Mouse (Mus musculus): Measurements from ENCODE around the gene Mkln1.

The Mkln1 gene

GRCm38 (mm10) chr6:31513726-31514125, 115.2 kb downstream of the Mkln1 start:
- DNase-seq (ENCODE audit: low read depth, low spot score) = peak; percentile 59

GRCm38 (mm10) chr6:31517681-31518337, 119.3 kb downstream of the Mkln1 start:
- no peak for DNase-seq (ENCODE audit: low read depth, low spot score)

GRCm38 (mm10) chr6:31518338-31518698, 119.8 kb downstream of the Mkln1 start:
- no peak for DNase-seq (ENCODE audit: low read depth, low spot score)

DNA sequence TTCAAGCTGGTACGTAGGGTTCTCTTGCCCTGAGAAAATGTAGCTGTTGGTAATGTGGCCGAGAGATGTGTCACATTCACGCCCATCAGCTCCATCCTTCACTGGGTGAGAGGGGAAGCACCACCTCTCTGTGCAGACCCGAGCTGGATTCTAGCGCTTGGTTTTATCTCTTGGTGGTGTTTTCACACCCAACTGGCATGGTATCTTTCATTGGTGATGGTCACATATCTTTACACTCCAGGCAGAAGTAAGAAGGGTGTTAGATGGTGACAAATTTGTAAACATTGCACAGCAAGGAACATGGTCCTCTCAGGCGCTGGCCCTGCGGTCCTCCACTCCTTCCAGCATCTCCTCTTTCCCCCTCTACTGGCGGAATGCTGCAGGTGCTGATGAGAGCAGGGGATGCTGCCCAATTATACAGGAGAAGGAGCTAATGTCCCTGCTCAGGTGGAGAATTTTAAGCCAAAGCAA, 120.5 kb downstream of the Mkln1 start:
- peak; percentile 65 for DNase-seq (ENCODE audit: low read depth, low spot score)

DNA sequence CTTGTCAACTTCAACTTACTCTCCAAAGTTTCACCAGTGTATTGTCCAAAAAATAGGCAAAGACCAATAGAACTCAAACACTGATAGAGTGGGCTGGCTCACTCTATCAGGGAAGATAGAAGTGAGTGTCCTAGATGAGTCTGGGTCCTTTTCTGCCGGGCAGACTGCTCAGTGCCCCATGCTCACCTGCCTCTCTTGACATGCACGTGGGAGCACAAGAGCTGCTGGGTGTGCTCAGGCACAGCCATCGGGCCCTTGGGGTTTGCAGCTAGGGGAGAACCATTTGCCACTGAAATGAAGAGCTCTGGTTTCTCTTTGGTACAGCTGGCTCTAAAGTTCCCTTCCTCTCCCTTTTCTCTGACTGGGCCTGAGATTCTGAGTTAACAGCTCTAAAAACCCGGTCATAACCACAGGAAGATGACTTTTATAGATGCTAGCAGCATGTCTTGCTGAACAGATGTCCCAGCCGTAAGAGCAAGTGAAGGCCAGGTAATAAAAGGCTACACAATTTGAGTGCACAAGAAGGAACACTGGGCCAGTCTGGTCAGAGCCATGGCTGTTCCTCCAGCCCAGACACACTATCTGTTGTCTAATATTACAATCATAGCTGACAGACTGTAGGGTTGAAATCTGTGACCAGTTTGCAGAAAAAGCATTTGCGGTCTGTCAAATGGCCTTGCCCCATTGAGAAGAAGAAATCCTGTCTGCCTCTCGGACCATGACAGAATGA, 122.1 kb downstream of the Mkln1 start:
- DNase-seq (ENCODE audit: low read depth, low spot score) = no peak

GRCm38 (mm10) chr6:31521491-31522355, 123.2 kb downstream of the Mkln1 start:
- no peak for DNase-seq (ENCODE audit: low read depth, low spot score)

- no peak for DNase-seq (ENCODE audit: low read depth, low spot score)
Observed at GRCm38 (mm10) chr6:31522478-31522877, 123.9 kb downstream of the Mkln1 start.

DNA sequence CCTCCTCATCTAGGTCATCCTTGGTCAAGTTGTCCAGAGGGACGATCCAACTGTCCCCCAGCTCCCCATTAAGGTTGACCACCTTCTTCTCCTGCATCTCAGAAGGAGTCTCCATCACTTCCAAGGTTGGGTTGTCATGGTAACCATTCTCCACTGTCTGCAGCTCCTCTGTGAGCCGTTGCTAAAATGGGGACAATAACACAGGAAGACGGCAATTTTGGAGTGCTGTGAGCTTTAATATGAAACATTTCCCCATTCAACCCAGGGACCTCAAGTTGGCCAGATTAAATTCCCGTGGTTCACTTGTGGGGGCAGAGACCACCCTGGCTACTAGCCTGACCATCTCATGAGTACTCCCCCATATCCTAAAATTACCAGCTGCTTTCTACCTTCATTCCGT, 124.5 kb downstream of the Mkln1 start:
- peak; percentile 89 for DNase-seq (ENCODE audit: low read depth, low spot score)

DNA sequence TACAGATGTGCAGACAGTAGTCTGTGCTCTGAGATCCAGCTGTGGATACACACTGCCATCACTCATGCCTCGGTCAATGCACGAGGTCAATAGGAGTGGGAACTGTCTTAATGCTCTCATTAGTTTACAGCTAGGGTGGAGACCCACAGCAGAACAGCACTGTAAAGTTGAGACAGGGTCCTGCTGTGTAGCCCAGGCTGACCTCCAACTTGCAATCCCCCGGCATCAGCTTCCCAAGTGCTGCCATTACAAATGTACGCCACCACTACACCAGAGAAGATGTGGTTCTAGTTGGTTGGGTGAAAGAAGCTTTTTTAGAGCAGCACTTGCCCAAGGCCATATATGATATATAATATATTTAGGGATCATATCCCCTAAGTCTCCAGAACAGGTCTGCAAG, 125.1 kb downstream of the Mkln1 start:
- DNase-seq (ENCODE audit: low read depth, low spot score) = no peak

DNA sequence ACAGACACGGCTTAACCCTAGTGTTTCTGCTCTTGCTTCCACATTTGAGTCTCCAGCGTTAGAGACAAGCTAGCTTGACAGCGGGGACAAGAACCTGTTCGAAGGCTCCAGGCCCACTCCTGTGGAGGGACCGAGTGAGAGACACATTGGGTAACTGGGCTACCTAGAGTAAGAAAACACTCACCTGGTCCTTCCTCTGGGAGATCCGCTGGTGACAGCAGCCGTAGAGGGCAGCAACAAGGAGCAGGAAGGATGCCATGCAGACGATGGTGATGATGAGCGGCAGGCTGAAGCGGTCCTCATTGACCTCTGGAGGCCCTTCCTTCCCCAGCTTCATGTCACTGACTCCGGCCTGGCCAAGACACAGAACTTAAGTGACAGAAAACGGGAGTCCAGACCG, 125.6 kb downstream of the Mkln1 start:
- no peak for DNase-seq (ENCODE audit: low read depth, low spot score)

- DNase-seq (ENCODE audit: low read depth, low spot score) = no peak
Observed at GRCm38 (mm10) chr6:31524647-31525046, 126.1 kb downstream of the Mkln1 start.

DNA sequence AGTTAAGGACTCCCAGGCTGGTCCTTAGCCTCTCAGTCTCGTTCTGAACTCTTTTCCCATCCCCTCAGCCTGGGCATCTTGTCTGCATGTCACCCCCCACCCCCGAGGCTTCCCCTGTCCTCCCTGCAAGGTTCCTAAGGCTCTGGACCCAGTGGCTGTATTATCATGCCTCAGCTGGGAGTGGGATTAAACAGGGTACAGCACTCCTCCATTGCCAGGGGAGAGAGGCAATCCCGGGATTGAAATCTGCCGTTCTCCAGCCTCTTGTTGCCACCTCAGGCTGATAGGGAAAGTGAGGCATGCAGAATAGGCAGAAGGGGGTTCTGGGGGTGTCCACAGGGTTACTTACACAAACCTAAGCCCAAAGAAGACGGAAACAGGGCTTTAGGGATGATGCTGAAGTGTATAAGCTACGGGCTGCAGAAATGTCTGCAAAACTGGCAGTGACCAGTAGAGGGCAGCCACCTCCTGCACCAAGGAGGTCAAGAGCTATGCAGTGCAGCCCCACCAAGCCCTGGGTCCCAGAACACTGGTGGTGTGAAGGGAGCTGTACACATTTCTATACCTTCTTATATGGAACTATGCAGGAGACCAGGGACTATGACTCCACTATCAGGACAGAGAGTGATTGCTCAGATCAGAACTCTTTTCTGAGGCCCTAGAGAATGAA, 126.8 kb downstream of the Mkln1 start:
- peak; percentile 86 for DNase-seq (ENCODE audit: low read depth, low spot score)

DNA sequence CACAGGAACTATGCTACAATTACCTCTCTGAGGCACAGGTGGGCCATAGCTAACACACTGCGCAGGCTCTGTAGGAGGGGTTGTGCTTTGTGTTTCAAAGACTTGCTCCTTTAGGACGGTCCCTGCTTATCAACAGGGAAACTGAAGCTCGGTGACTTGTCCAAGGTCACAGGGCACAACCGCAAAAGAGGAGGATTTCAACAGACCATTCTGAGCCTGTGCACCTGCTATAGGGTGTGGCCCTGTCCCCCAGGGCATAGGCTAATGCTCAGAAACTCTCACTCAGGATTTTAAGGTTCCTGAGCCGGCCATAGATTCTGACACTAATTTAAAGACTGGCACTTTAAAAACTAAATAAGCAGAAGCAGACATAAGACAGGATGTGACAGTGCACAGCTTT, 128.4 kb downstream of the Mkln1 start:
- DNase-seq (ENCODE audit: low read depth, low spot score) = no peak

DNA sequence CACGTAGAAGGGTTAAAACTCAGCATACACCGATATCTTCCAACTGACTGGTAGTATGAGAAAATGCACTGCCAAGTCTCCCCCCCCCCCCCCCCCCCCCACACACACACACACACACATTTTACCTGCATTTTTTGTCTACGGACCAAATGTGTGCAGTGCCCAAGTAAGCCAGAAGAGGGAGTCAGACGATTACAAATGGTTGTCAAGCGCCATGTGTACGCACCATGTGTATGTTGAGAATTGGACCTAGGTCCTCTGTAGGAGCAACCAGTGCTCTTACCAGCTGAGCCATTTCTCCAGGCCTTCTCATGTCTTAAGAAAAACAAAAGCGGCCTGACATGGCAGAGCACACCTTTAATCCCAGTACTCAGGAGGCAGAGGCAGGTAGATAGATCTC, 129.4 kb downstream of the Mkln1 start:
- peak; percentile 85 for DNase-seq (ENCODE audit: low read depth, low spot score)

GRCm38 (mm10) chr6:31528339-31528738, 129.8 kb downstream of the Mkln1 start:
- DNase-seq (ENCODE audit: low read depth, low spot score) = no peak

DNA sequence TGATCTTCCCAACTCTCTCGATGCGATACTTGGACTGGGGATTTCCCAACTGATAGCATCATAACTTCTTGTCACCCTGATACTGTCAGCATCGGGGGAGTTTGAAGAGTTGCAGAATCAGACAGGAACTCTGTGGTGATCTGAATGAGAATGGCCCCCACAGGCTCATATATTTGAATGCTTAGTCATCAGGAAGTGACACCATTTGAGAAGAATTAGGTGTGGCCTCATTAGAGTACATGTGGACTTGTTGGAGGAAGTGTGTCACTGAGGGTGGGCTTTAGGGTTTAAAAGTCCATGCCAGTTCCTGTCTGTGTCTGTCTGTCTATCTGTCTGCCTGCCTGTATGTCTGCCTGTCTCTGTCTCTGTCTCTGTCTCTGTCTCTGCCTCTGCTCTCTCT, 133.3 kb downstream of the Mkln1 start:
- no peak for DNase-seq (ENCODE audit: low read depth, low spot score)

DNA sequence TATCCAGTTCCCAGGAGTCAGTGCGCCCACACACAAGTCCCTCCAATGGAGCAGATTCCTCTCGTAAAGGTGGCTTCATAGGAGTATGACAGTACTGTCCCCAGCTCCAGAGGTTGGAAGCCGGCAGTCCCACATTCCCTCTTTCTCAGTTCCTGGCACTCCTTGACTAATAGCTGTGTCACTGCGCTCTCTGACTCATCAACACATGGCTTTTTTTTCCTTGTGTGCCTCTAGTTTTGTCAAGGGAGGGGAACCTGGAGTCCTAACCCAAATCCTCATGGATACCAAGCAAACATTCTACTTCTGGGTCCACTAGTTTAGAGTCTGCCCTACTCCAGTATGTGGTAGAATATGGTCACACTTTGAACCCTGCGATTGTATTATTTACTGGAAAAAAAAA, 136.2 kb downstream of the Mkln1 start:
- DNase-seq (ENCODE audit: low read depth, low spot score) = peak; percentile 63

GRCm38 (mm10) chr6:31537193-31537592, 138.7 kb downstream of the Mkln1 start:
- no peak for DNase-seq (ENCODE audit: low read depth, low spot score)

- no peak for DNase-seq (ENCODE audit: low read depth, low spot score)
Observed at GRCm38 (mm10) chr6:31538112-31538511, 139.6 kb downstream of the Mkln1 start.

DNA sequence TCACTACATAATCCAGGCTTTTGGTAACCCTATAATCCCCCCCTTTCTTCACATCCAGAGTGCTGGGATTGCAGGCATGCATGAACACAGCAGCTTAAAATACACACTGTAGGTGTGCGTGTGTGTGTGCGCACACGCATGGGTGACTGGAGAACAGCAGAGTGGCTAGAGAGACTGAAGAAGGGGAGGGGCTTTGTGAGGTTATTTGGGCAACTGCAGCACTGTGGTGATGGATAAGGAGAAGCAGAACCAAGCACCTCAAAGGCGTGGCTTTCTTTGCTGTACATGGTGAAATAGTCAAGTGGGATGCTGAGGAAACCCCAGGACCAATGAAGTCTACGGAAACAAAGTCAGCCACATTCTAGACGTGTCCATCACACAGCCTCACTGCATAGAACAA, 141.5 kb downstream of the Mkln1 start:
- DNase-seq (ENCODE audit: low read depth, low spot score) = no peak

DNA sequence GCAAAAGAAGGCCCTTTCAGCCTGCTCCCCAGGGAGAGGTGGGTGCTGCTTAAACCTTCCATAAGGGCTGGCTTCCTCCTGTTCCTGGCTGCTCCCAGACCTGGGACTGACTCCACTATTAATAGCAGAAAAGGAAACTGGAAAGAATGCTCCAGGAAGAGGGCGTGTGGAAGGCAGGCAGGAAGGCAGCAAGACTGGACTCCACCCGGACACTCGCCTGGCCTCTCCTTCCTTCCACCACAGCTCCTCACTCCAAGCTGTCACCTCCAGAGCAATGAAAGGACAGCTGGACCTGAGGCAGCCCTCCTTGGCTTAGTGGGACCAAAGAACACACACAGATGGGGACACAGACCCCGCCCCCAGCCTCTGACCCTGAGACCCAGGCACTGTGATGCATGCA, 145.8 kb downstream of the Mkln1 start:
- no peak for DNase-seq (ENCODE audit: low read depth, low spot score)

All from brain, adult 2 months (tissue).